Mouse (Mus musculus) midbrain, embryonic 11.5 days (tissue): ENCODE data around the gene Gdpd3. TPM values are rescaled to one million over a fixed set of nuclear protein-coding genes. Genes with fewer than 3 reads are reported as not detected.

Source experiments
- ATAC-seq: fragments of 200-750 bp; cut with Nextera tagmentation; 2 replicates; pipeline ENCODE4 v1.8.0; 2017; ENCODE audit warnings: moderate TSS enrichment, moderate library complexity; ENCODE audit not compliant: low FRiP score
- DNase-seq: peaks from one replicate; pipeline ENCODE4 v3.0.0; 2015; ENCODE audit warnings: low spot score; ENCODE audit errors: missing footprints
- H3K27ac ChIP-seq: fragments of 300-500 bp; sonication (generic); 2 replicates; pipeline ENCODE4 v1.5.1; 2014; ENCODE audit warnings: low read depth, low read length
- H3K27me3 ChIP-seq: fragments of 300-500 bp; sonication (generic); 2 replicates; pipeline ENCODE4 v1.6.1; 2014; ENCODE audit warnings: mild to moderate bottlenecking, low read length, moderate library complexity, mixed read lengths; ENCODE audit not compliant: control insufficient read depth, insufficient read depth
- H3K36me3 ChIP-seq: fragments of 300-500 bp; sonication (generic); 2 replicates; pipeline ENCODE4 v1.6.1; 2014; ENCODE audit warnings: mild to moderate bottlenecking, low read length, moderate library complexity, mixed read lengths; ENCODE audit not compliant: control insufficient read depth, insufficient read depth
- H3K4me1 ChIP-seq: fragments of 300-500 bp; sonication (generic); 2 replicates; pipeline ENCODE4 v1.6.1; 2014; ENCODE audit warnings: low read length; ENCODE audit not compliant: control insufficient read depth, insufficient read depth
- H3K4me2 ChIP-seq: fragments of 300-500 bp; sonication (generic); 2 replicates; pipeline ENCODE4 v1.6.1; 2014; ENCODE audit warnings: mild to moderate bottlenecking, moderate library complexity
- H3K4me3 ChIP-seq: fragments of 300-500 bp; sonication (generic); 2 replicates; pipeline ENCODE4 v1.5.1; 2014; ENCODE audit warnings: low read depth, low read length
- H3K9ac ChIP-seq: fragments of 300-500 bp; sonication (generic); 2 replicates; pipeline ENCODE4 v1.6.1; 2014; ENCODE audit warnings: low read length
- H3K9me3 ChIP-seq: fragments of 300-500 bp; sonication (generic); 2 replicates; pipeline ENCODE4 v1.6.1; 2016; ENCODE audit warnings: low read length; ENCODE audit not compliant: control insufficient read depth
- WGBS: fragments of 180-500 bp; shearing (Covaris S2); extraction: QIAGEN DNeasy Blood & Tissue Kit; methylation state at CpG from one replicate; pipeline ENCODE4 v1.1.7; 2014; 5-methylcytosine and 5-hydroxymethylcytosine counted together
- polyA plus RNA-seq: library from polyadenylated mRNA; unstranded; fragments of >200 nt; fragmentation: Nextera tagmentation; extraction: Ambion mirVana; gene quantifications from 2 replicates; pipeline ENCODE4 v1.2.1, GENCODE M21; 2014

Gdpd3 gene
- polyA plus RNA-seq, 1 experiment from 2014 or later, result 0.57 TPM

DNA sequence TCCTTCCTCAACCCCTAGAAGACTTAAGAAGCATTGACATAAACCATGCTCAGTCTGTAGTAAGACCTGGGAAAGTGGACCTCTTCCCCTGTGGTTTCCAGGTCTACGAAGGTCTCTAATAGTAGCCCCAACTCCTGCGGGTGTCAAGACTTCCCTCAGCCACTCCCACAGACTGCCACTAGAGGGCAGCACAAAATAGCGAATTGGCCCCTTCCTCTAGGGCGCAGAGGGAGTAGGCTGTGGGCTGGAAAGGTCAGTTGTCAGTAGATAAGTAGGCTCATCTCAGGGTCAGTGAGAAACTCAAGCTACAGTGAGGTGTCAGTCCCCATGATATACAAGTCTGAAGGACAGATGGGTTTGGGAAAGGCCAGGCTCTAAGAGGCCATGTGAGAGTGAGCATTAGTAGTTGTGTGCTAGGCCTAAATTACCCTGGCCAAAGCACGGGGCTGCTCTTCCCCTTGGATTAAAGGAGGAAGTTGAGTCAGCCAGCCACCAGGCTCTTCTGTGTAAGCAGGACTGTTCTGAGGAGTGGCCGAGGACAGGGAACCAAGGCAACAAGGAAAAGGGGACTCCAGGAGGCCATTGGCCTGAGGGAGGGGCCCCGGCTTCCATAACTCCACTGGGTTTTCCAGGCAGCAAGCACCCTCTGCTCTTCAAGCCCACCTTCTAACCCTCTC is 55.8 kb downstream of the Gdpd3 start:
- peak; percentile 99 for DNase-seq
- H3K27ac ChIP-seq, result no peak overlapping the region
- 26% methylated on average over 7 of the region's 7 CpGs for WGBS
- H3K9ac ChIP-seq, result peak overlapping the region; percentile 73
- no peaks in the 10 kb centered on the region for H3K9me3 ChIP-seq
- H3K27me3 ChIP-seq, result peaks cover 2% of the 10 kb centered on the region
- peaks cover 11% of the 10 kb centered on the region for H3K4me1 ChIP-seq
- H3K4me3 ChIP-seq, result no peak overlapping the region
- no peak overlapping the region for H3K4me2 ChIP-seq
- H3K36me3 ChIP-seq, result no peaks in the 10 kb centered on the region
- ATAC-seq, result peak; percentile 51; the same call in 1 of the 2 replicates

DNA sequence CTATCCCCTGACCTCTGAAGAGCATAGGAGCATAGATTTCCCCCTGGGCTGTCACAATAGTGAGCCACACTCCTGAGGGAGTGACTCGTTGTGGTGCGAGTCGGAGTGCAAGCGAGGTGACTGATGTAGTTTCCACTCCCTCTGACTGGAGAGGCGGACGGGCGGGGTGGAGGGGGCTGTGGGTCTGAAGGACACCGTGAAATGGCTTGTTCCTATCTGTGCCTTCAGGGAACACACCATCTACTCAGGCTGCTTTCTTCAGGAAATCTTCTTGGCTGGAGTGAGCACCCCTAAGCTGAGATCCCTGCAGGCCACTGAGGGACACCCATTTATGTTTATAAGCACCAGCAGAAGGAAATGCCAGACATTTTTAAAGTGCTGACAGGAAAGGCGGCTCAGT is 56.6 kb downstream of the Gdpd3 start:
- peaks cover 2% of the 10 kb centered on the region; the same call in 1 of the 2 replicates for H3K27me3 ChIP-seq
- no peaks in the 10 kb centered on the region for H3K9me3 ChIP-seq
- ATAC-seq, result peak; percentile 14; the same call in 1 of the 2 replicates
- H3K36me3 ChIP-seq, result no peaks in the 10 kb centered on the region
- peak overlapping the region; percentile 53 for H3K4me3 ChIP-seq
- DNase-seq, result peak; percentile 89
- H3K4me1 ChIP-seq, result peaks cover 11% of the 10 kb centered on the region
- H3K9ac ChIP-seq, result peak overlapping the region; percentile 73
- no peak overlapping the region for H3K27ac ChIP-seq
- 14% methylated on average over 9 of the region's 9 CpGs for WGBS
- peak overlapping the region; percentile 69 for H3K4me2 ChIP-seq

DNA sequence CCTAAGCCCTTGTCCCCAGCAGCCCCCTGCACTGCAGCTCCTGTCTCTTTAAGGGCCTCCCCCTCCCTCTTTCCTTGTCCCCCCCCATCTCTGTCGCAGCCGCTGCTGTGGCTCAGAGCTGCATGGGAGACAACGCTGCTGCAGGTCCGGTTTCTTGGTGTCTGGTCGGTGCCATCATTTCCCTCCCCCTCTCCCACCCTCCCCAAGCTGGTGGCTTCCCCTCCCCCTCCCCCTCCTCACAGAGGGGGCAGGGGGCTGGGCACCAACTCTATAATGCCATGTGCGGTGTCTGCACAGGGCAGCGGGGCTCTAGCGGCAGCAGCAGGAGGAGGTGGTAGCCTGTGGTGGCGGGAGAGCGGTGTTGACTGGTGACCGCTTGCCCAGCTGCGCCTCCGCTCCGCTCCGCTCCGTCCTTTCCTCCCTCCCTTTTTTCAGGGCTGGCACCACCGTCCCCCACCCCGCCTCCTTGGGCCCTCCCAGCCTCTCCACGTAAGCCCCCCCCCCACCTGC is 57.1 kb downstream of the Gdpd3 start:
- peak; percentile 90 for DNase-seq
- Histone ChIP-seq H3K27ac (no peak overlapping the region), H3K9me3 (no peaks in the 10 kb centered on the region), H3K4me2 (peak overlapping the region; percentile 69), H3K36me3 (no peaks in the 10 kb centered on the region), H3K4me1 (peaks cover 11% of the 10 kb centered on the region), H3K27me3 (peaks cover 2% of the 10 kb centered on the region; the same call in 1 of the 2 replicates), H3K4me3 (peak overlapping the region; percentile 53), H3K9ac (peak overlapping the region; percentile 73)
- peak; percentile 85 for ATAC-seq
- under 1% methylated on average over 16 of the region's 19 CpGs for WGBS

DNA sequence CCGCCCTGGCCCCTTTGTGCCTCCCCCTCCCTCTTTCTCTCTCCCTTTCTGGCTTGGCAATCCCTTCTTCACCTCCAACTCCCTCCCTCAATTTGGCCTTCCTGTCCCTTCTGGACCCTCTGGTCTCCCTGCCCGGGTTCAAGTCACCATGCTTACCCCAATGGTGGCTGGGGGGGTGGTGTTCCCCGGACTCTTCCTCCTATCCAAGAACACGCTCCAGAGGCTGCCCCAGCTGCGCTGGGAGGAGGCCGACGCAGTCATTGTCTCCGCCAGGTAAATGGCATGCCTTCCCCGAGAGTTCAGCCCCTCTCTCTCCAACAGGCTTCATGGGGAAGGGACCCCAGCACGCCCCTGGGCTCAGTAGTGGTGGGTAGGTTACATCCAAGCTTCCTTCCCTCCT is 57.8 kb downstream of the Gdpd3 start:
- H3K4me3 ChIP-seq, result peak overlapping the region; percentile 53
- ATAC-seq, result no peak
- WGBS, result 12% methylated on average over 10 of the region's 10 CpGs
- peak overlapping the region; percentile 69 for H3K4me2 ChIP-seq
- no peaks in the 10 kb centered on the region for H3K36me3 ChIP-seq
- peaks cover 2% of the 10 kb centered on the region; the same call in 1 of the 2 replicates for H3K27me3 ChIP-seq
- peak; percentile 86 for DNase-seq
- no peaks in the 10 kb centered on the region for H3K9me3 ChIP-seq
- H3K27ac ChIP-seq, result no peak overlapping the region; the same call in 1 of the 2 replicates
- peak overlapping the region; percentile 73 for H3K9ac ChIP-seq
- peaks cover 11% of the 10 kb centered on the region for H3K4me1 ChIP-seq

Other genes starting within 250 kb of the Gdpd3 start
- 189 and 198 TPM in 2 replicates for gene Eif3c, start 199.9 kb upstream of the Gdpd3 start, polyA plus RNA-seq
- gene Apobr, start 181.4 kb upstream of the Gdpd3 start, polyA plus RNA-seq, result 0.46 and 0.57 TPM in 2 replicates
- gene Cln3, start 180.5 kb upstream of the Gdpd3 start, polyA plus RNA-seq, result 22.4 and 23.4 TPM in 2 replicates
- not detected in 2 replicates for gene Il27, start 171.4 kb upstream of the Gdpd3 start, polyA plus RNA-seq
- 2.8 and 3.4 TPM in 2 replicates for gene Nupr1, start 135.5 kb upstream of the Gdpd3 start, polyA plus RNA-seq
- 44.4 and 49.4 TPM in 2 replicates for gene Sgf29, start 117.0 kb upstream of the Gdpd3 start, polyA plus RNA-seq
- gene Sult1a1, start 89.9 kb upstream of the Gdpd3 start, polyA plus RNA-seq, result 0.10 and 0.69 TPM in 2 replicates
- gene Bola2, start 70.9 kb upstream of the Gdpd3 start, polyA plus RNA-seq, result 158 and 180 TPM in 2 replicates
- gene Slx1b, start 70.5 kb upstream of the Gdpd3 start, polyA plus RNA-seq, result 10.2 and 10.3 TPM in 2 replicates
- gene Coro1a, start 58.5 kb upstream of the Gdpd3 start, polyA plus RNA-seq, result 46.2 TPM in 2 replicates
- 41.0 and 45.2 TPM in 2 replicates for gene Mapk3, start 6.7 kb upstream of the Gdpd3 start, polyA plus RNA-seq
- gene Ypel3, start 10.6 kb downstream of the Gdpd3 start, polyA plus RNA-seq, result 87.8 and 91.5 TPM in 2 replicates
- 0.20 and 0.43 TPM in 2 replicates for gene Tbx6, start 15.1 kb downstream of the Gdpd3 start, polyA plus RNA-seq
- 335 and 336 TPM in 2 replicates for gene Ppp4c, start 26.2 kb downstream of the Gdpd3 start, polyA plus RNA-seq
- 10.5 and 11.1 TPM in 2 replicates for gene Fam57b, start 31.3 kb downstream of the Gdpd3 start, polyA plus RNA-seq
- not detected in 2 replicates for gene 4930451I11Rik, start 65.3 kb downstream of the Gdpd3 start, polyA plus RNA-seq
- gene Doc2a, start 81.1 kb downstream of the Gdpd3 start, polyA plus RNA-seq, result 4.1 and 4.8 TPM in 2 replicates
- 23.8 and 28.4 TPM in 2 replicates for gene Hirip3, start 95.6 kb downstream of the Gdpd3 start, polyA plus RNA-seq
- 92.6 and 99.7 TPM in 2 replicates for gene Ino80e, start 96.0 kb downstream of the Gdpd3 start, polyA plus RNA-seq
- 25.7 and 27.2 TPM in 2 replicates for gene Taok2, start 118.4 kb downstream of the Gdpd3 start, polyA plus RNA-seq
- 25.6 and 26.5 TPM in 2 replicates for gene Tmem219, start 156.6 kb downstream of the Gdpd3 start, polyA plus RNA-seq
- 26.5 and 26.8 TPM in 2 replicates for gene Kctd13, start 162.5 kb downstream of the Gdpd3 start, polyA plus RNA-seq
- 1.2 and 1.5 TPM in 2 replicates for gene Asphd1, start 183.2 kb downstream of the Gdpd3 start, polyA plus RNA-seq
- 7.8 and 9.9 TPM in 2 replicates for gene Sez6l2, start 184.2 kb downstream of the Gdpd3 start, polyA plus RNA-seq
- 66.4 and 67.4 TPM in 2 replicates for gene Cdipt, start 209.6 kb downstream of the Gdpd3 start, polyA plus RNA-seq
- 1.3 and 1.4 TPM in 2 replicates for gene Cdiptos, start 209.8 kb downstream of the Gdpd3 start, polyA plus RNA-seq
- gene Mvp, start 248.3 kb downstream of the Gdpd3 start, polyA plus RNA-seq, result 2.8 and 3.0 TPM in 2 replicates